Mouse (Mus musculus) cortical plate, adult 2 months (tissue): ENCODE measurements around the gene Rpp38.

Source experiments
- CTCF ChIP-seq: fragments of 200-500 bp; IDR thresholded peaks from 2 replicates; pipeline ENCODE4 v1.5.1; 2011; ENCODE audit warnings: mild to moderate bottlenecking, control low read depth, low read length; ENCODE audit not compliant: insufficient read depth; ENCODE audit errors: extremely low read depth
- POLR2A ChIP-seq: fragments of 200-500 bp; IDR thresholded peaks from 2 replicates; pipeline ENCODE4 v1.6.1; 2011; ENCODE audit warnings: mild to moderate bottlenecking, low read length, control low read depth; ENCODE audit not compliant: insufficient read depth; ENCODE audit errors: extremely low read depth

DNA sequence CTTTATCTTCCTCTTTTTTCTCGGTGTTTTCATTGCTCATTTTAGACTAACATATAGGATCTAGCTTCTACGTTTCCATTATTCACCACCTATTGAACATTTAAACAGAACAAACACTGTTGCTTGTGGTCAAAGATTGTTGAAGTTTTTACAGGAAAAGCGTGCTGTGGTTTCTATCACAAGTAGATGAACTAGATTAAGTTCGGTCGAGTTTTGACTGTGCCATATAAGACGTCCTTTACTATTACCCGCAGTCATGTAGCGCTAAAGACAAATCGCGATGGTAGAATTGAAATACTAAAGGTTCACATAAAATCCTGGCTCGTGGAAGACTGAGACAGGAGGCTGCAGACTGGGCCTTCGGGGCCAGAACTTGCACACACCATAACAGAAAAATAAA lies 1.3 kb upstream of the Rpp38 start:
- no peak for TF ChIP-seq CTCF
- no peak for TF ChIP-seq POLR2A
